Mouse (Mus musculus): ENCODE measurements around the gene Fth1. TPM values are rescaled to one million over a fixed set of nuclear protein-coding genes. Genes with fewer than 3 reads are reported as not detected.
"Not testable (repeated sequence)": the region's sequence is repeated elsewhere in the genome, so short reads cannot be mapped to it uniquely, and the experiment has no call there.

Fth1 gene
- polyA plus RNA-seq (2011; ENCODE audit: insufficient read depth, insufficient read length, low read depth, missing spikeins), result 606 and 634 TPM in 2 replicates

DNA sequence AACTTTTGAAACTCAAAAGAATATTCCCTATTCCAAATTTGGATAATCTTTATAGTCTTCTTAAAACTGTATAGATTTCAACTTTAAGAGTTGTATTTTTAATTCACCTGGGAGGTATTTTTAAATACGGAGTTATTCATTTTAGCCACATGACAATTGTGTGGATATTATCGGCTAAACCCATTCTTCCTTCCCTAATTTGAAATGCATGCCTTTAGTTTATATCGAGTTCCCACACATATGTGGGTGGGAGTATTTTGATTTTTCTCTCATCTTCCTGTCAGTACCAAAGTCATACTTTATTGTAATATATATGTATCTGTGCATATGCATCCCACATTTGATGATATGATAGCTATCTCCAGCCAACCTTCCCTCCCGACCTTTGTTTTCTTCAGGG lies at the start of gene Fth1:
Fth1 (plus strand) TSS at position 341 of the 400 bp plus-strand sequence.
- Histone ChIP-seq H3K9ac (ENCODE audit: low read depth, poor library complexity, severe bottlenecking) (peak within 1 kb of the TSS; percentile 6; the same call in 1 of the 2 replicates), H3K4me1 (ENCODE audit: control insufficient read depth, insufficient read depth, low read length) (peaks cover 9% of the 10 kb centered on the region), H3K9me3 (replicated peaks; ENCODE audit: control insufficient read depth, insufficient read depth, low read length, poor library complexity, severe bottlenecking) (no peaks in the 10 kb centered on the region), H3K4me3 (ENCODE audit: low read depth, low read length) (no peak within 1 kb of the TSS), H3K36me3 (ENCODE audit: control insufficient read depth, insufficient read depth, low read length, poor library complexity, severe bottlenecking) (peaks cover 16% of the 10 kb centered on the region), H3K27me3 (ENCODE audit: control insufficient read depth, insufficient read depth, low read length, poor library complexity, severe bottlenecking) (no peaks in the 10 kb centered on the region), H3K27ac (ENCODE audit: insufficient read depth, low read length) (no peak within 1 kb of the TSS)
- TF ChIP-seq POLR2A (IDR thresholded peaks at IDR 0.05; ENCODE audit: insufficient read depth, low read length), result no peak
- TF ChIP-seq EP300 (IDR thresholded peaks at IDR 0.05; ENCODE audit: insufficient read depth, low read depth, low read length), result no peak

DNA sequence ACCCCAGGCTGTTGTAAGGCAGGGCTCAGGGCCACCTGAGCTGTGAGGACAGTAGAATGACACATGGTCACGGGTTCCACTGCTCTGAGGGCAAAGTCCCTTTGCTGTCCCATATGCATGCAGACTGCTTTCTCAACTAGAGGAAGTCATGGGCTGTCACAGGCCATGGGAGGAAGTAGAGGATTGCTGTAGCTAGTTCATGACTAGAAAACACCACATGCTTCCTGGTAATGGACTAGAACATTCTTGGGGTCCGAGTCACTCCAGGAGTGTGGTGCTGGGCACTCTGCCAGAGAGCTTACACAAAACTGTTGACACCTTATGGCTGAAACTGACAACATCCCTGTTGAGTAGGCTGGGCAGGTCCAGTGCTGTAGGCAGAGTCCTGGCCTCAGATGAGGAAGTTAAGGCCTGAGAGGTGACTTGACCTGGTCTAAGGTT lies 49.2 kb upstream of the Fth1 start:
- not testable (repeated sequence) for H3K36me3 ChIP-seq (ENCODE audit: control insufficient read depth, insufficient read depth, low read length, poor library complexity, severe bottlenecking); H3K27me3 ChIP-seq (ENCODE audit: control insufficient read depth, insufficient read depth, low read length, poor library complexity, severe bottlenecking); H3K9me3 ChIP-seq (replicated peaks; ENCODE audit: control insufficient read depth, insufficient read depth, low read length, poor library complexity, severe bottlenecking); H3K4me1 ChIP-seq (ENCODE audit: control insufficient read depth, insufficient read depth, low read length); H3K9ac ChIP-seq (ENCODE audit: low read depth, poor library complexity, severe bottlenecking); H3K27ac ChIP-seq (ENCODE audit: insufficient read depth, low read length); H3K4me3 ChIP-seq (ENCODE audit: low read depth, low read length)

- no peak for TF ChIP-seq POLR2A (IDR thresholded peaks at IDR 0.05; ENCODE audit: insufficient read depth, low read length)
- no peak for TF ChIP-seq CTCF (IDR thresholded peaks at IDR 0.05; ENCODE audit: low read depth, low read length)
- no peak for TF ChIP-seq EP300 (IDR thresholded peaks at IDR 0.05; ENCODE audit: insufficient read depth, low read depth, low read length)
- Histone ChIP-seq H3K4me1 (ENCODE audit: control insufficient read depth, insufficient read depth, low read length) (no peaks in the 10 kb centered on the region), H3K36me3 (ENCODE audit: control insufficient read depth, insufficient read depth, low read length, poor library complexity, severe bottlenecking) (no peaks in the 10 kb centered on the region), H3K27ac (ENCODE audit: insufficient read depth, low read length) (no peak overlapping the region), H3K9ac (ENCODE audit: low read depth, poor library complexity, severe bottlenecking) (no peak overlapping the region), H3K27me3 (ENCODE audit: control insufficient read depth, insufficient read depth, low read length, poor library complexity, severe bottlenecking) (0 out of 2 replicates have a peak, but pooled peaks cover 2% of the 10 kb centered on the region), H3K9me3 (replicated peaks; ENCODE audit: control insufficient read depth, insufficient read depth, low read length, poor library complexity, severe bottlenecking) (no peaks in the 10 kb centered on the region), H3K4me3 (ENCODE audit: low read depth, low read length) (no peak overlapping the region)
Measured at GRCm38 (mm10) chr19:9933908-9934307, 46.5 kb upstream of the Fth1 start.

DNA sequence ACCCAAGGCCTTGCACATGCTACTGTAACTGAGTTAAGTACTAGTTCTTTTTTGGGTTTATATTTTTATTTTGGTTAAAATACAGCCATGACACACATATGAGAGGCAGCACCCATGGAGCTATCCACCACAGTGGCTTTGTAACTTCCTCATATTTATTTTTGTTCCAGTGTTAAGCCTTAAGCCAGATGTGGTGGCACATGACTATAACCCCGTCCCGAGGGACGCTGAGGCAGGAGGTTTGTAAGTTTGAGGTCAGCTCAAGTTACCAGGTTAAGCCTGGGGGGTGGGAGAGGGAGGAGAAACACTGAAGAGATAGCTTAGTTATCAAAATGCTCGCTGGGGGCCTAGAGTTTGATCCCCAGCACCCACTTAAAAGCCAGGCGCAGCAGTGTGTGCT lies 43.8 kb upstream of the Fth1 start:
- Histone ChIP-seq H3K27me3 (ENCODE audit: control insufficient read depth, insufficient read depth, low read length, poor library complexity, severe bottlenecking) (0 out of 2 replicates have a peak, but pooled peaks cover 2% of the 10 kb centered on the region), H3K27ac (ENCODE audit: insufficient read depth, low read length) (no peak overlapping the region), H3K4me3 (ENCODE audit: low read depth, low read length) (no peak overlapping the region), H3K9ac (ENCODE audit: low read depth, poor library complexity, severe bottlenecking) (no peak overlapping the region), H3K36me3 (ENCODE audit: control insufficient read depth, insufficient read depth, low read length, poor library complexity, severe bottlenecking) (no peaks in the 10 kb centered on the region), H3K9me3 (replicated peaks; ENCODE audit: control insufficient read depth, insufficient read depth, low read length, poor library complexity, severe bottlenecking) (no peaks in the 10 kb centered on the region), H3K4me1 (ENCODE audit: control insufficient read depth, insufficient read depth, low read length) (peaks cover 2% of the 10 kb centered on the region)
- no peak for TF ChIP-seq EP300 (IDR thresholded peaks at IDR 0.05; ENCODE audit: insufficient read depth, low read depth, low read length)
- TF ChIP-seq CTCF (IDR thresholded peaks at IDR 0.05; ENCODE audit: low read depth, low read length), result no peak
- TF ChIP-seq POLR2A (IDR thresholded peaks at IDR 0.05; ENCODE audit: insufficient read depth, low read length), result no peak

DNA sequence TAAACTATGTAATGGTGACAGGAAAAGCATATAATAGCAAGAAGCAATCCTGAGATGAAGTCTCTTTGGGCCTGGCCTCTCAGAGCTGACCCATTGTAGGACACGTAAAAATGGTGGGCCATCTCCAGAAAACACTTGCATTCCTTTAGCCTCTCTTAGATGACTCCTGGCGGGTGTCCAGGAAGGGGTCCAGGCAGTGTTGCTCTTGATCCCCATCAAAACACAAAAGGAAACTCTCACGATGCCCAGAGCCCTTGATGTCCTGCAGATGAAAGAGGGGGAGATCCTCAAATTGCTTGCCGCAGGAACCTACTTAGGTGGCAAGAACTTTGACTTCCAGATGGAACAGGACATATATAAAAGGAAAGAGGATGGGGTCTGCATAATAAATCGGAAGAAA lies 43.0 kb upstream of the Fth1 start:
- Histone ChIP-seq H3K4me1 (ENCODE audit: control insufficient read depth, insufficient read depth, low read length) (peaks cover 4% of the 10 kb centered on the region), H3K27ac (ENCODE audit: insufficient read depth, low read length) (no peak overlapping the region), H3K9ac (ENCODE audit: low read depth, poor library complexity, severe bottlenecking) (no peak overlapping the region), H3K27me3 (ENCODE audit: control insufficient read depth, insufficient read depth, low read length, poor library complexity, severe bottlenecking) (no peaks in the 10 kb centered on the region), H3K9me3 (replicated peaks; ENCODE audit: control insufficient read depth, insufficient read depth, low read length, poor library complexity, severe bottlenecking) (no peaks in the 10 kb centered on the region), H3K4me3 (ENCODE audit: low read depth, low read length) (no peak overlapping the region), H3K36me3 (ENCODE audit: control insufficient read depth, insufficient read depth, low read length, poor library complexity, severe bottlenecking) (no peaks in the 10 kb centered on the region)
- TF ChIP-seq EP300 (IDR thresholded peaks at IDR 0.05; ENCODE audit: insufficient read depth, low read depth, low read length) (no peak), CTCF (IDR thresholded peaks at IDR 0.05; ENCODE audit: low read depth, low read length) (no peak), POLR2A (IDR thresholded peaks at IDR 0.05; ENCODE audit: insufficient read depth, low read length) (no peak)

DNA sequence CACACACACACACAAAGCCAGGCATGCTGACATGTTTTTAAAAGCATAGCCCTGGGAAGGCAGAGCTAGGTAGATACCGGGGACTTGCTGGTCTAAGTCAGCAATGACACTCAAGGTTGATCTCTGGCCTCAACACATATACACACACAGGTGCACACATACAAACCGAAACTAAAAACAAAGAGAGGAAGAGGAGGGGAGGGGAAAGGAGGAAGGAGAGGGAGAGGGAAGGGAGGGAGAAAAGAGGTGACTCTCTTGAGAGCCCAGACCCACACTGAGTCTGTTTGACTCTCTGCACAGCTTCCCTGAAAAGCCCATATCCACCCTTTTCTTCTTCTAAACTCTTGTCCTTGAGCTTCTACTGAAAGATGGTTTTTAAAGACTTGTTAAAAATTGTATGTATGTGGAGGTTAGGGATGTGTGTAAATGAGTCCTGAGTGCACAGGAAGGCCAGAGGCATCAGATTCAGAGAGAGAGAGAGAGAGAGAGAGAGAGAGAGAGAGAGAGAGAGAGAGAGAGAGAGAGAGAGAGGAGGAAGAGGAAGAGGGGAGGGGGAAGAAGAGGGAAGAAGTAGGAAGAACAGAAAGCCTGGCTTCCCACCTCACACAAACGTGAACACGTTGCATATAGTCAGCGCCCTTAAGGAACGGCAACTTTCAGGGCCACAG lies 42.1 kb upstream of the Fth1 start:
- no peaks in the 10 kb centered on the region for H3K36me3 ChIP-seq (ENCODE audit: control insufficient read depth, insufficient read depth, low read length, poor library complexity, severe bottlenecking)
- TF ChIP-seq EP300 (IDR thresholded peaks at IDR 0.05; ENCODE audit: insufficient read depth, low read depth, low read length) (no peak), CTCF (IDR thresholded peaks at IDR 0.05; ENCODE audit: low read depth, low read length) (no peak), POLR2A (IDR thresholded peaks at IDR 0.05; ENCODE audit: insufficient read depth, low read length) (no peak)
- no peak overlapping the region for H3K9ac ChIP-seq (ENCODE audit: low read depth, poor library complexity, severe bottlenecking)
- H3K27ac ChIP-seq (ENCODE audit: insufficient read depth, low read length), result no peak overlapping the region
- no peak overlapping the region for H3K4me3 ChIP-seq (ENCODE audit: low read depth, low read length)
- H3K4me1 ChIP-seq (ENCODE audit: control insufficient read depth, insufficient read depth, low read length), result peaks cover 4% of the 10 kb centered on the region
- H3K27me3 ChIP-seq (ENCODE audit: control insufficient read depth, insufficient read depth, low read length, poor library complexity, severe bottlenecking), result no peaks in the 10 kb centered on the region
- H3K9me3 ChIP-seq (replicated peaks; ENCODE audit: control insufficient read depth, insufficient read depth, low read length, poor library complexity, severe bottlenecking), result no peaks in the 10 kb centered on the region

Measured in ES-Bruce4 (cell line).